Mouse (Mus musculus): ENCODE data around the gene Hist4h4. TPM values are rescaled to one million over a fixed set of nuclear protein-coding genes. Genes with fewer than 3 reads are reported as not detected.

The Hist4h4 gene
- 1 to 10 TPM in 1 of 2 experiments, under 1 TPM in 1; 0.52 to 2.4 TPM for polyA plus RNA-seq (2012; fragmentation: generic; extraction: Trizol)

DNA sequence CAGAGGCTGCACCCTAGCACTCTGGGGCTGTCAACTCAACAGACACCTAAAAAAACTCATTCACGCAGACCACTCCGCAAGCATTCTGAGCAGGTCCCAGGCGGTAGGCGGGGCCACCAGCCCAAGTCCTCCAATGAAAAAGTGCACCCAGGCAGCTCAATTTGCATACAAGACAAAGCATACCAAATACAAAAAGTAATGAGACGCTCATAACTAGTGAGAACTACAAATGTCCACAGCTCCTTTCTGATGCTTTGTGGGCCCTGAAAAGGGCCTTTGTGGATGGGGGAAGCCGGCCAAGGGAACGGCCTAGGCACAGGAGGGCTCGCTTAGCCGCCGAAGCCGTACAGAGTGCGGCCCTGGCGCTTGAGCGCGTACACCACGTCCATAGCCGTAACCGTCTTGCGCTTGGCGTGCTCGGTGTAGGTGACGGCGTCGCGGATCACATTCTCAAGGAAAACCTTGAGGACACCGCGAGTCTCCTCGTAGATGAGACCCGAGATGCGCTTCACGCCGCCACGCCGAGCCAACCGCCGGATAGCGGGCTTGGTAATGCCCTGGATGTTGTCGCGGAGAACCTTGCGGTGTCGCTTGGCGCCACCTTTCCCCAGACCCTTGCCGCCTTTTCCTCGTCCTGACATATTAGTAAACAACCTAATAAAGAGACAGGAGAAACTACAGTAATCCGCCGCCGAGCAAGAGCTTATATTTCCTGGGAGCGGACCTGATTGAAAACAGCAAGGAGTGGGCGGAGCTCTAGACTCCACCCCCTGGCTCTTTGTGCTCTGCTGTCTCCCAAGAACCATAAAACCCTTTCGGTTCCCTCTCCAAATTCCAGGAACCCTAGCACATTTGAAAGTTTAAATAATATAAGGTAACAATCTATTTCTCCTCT, at the start of gene Hist4h4:
Hist4h4 (minus strand) TSS at position 677 of the 895 bp plus-strand sequence.

DNA sequence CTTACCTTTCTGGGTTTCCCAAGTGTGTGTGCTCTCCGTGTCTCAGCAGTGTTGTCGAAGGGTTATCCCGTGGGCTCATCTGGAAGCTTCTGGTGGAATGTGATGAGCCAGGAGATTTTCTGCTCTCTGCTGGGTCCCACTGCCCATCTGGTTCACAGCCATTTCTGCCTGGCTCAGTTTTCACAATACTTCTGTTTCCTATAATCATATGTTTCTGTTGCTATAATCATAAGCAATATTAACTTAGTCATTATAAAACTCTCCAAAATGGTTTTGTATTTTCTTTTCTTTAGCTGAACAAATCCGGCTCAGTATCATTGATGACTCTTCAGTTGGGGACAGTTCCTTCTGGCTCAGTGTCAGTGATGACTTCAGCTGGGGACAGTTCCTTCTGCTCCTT, 31.1 kb upstream of the Hist4h4 start, which contains the start of gene Smco3:
Smco3 (minus strand) TSS at position 101 of the 400 bp plus-strand sequence.

DNA sequence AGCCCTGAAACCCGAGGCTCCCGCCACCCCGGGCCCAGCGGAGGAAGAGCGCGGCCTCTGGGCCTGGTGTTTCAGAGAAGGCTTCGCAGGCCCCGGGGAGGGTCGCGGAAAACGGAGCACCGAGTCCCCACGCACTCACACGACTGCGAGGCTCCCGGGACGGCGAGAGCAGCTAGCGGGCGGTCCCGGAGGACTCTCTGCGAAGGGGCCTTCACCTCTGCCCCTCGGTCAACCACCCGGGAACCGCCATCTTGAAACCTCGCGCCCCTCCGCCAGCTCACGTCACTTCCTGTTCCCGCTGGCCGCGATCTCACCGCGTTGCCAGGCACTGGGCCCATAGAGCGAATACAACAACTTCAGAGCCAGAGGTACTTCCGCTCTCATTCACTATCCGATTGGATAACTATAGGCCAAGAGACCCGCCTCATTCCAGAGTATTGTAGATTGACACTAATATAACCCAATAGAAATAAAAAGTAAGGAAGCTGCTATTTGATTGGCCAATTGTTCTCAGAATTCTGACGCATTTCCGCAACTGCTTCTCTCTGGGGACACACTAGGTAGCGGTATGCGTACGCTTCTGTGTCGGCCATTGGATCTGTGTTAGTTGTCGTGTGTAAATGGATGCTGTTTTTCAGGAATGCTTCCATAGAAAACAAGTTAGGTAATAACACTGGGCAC, 23.8 kb upstream of the Hist4h4 start, which contains the start of gene Wbp11:
Wbp11 (minus strand) TSS at position 353 of the 681 bp plus-strand sequence.

DNA sequence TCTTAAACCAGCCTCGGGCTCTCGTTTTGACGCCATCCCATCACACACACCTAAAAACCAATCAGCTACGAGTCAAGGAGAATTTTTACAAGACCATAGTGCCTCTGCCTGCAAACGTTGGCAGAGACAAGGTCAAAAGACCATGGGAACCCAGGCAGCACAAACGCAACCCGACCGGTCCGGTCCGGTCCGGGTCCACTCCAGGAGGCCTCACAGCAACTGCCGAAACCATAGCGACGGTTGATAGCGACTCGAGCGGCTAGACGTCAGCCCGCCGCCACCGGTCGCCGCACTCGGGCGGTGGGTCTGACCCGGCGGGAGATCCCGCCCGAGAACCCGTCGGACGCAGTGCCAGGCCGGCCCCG, 23.3 kb upstream of the Hist4h4 start, which contains the start of gene BC049715:
BC049715 (plus strand) TSS at position 111 of the 365 bp plus-strand sequence.

DNA sequence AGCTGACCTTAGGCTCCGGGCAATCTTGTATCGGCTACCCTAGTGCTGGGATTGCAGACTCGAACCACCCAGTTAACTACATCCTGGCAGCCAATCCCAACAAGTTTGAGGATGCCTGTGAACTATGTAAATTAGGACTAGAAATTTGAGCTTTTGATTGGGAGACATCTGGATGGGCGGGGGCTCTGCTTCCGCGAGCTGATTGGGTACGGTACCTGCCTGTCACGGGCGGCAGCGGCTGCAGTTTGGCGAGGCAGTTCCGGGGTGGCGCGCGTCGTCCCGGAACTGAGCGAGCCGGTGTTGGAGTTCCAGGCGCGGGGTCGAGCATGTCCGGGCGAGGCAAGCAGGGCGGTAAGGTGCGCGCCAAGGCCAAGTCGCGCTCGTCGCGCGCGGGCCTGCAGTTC, 3.8 kb upstream of the Hist4h4 start, which contains the start of gene H2afj:
H2afj (plus strand) TSS at position 231 of the 404 bp plus-strand sequence.

DNA sequence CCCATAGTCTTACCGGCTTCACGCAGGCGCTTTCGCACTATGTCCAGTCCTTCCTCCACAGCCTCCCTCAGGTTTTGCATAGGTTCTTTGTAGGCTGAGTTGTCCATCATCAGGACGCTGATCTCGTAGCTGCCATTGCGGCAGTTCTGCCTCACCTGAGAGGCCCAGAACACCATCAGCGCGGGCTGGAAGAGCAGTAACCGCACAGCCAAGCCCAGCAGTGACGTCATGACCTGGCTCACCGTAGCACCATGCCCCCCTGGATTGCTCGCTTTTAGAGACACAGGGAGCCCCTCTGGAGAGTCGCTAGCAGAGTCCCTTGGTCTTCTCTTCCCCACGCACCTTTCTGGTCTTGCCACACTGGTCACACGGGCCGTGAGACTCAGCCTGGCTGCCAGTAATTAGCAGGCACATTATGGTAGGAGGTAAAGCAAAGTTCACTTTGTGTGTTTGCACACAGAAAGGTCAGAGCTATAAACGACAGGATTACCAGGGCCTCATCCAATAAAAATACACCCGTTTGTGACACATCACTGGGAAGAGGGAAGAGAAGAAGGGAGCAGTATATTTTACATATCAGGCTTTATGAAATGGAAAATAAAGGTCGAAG, 22.7 kb downstream of the Hist4h4 start, which contains the start of gene Gucy2c:
Gucy2c (minus strand) TSS at position 389 of the 610 bp plus-strand sequence.

Other genes starting within 250 kb of the Hist4h4 start
- not detected for gene Plbd1, start 142.5 kb downstream of the Hist4h4 start, polyA plus RNA-seq (2012; fragmentation: generic; extraction: Trizol)
- not detected for gene Gucy2c, start 22.6 kb downstream of the Hist4h4 start, polyA plus RNA-seq (2012; fragmentation: generic; extraction: Trizol)
- gene H2afj, start 3.8 kb upstream of the Hist4h4 start, polyA plus RNA-seq (2012; fragmentation: generic; extraction: Trizol) = 100 to 1,000 TPM; 235 to 553 TPM
- under 1 TPM; 0.07 to 0.08 TPM for gene BC049715, start 23.2 kb upstream of the Hist4h4 start, polyA plus RNA-seq (2012; fragmentation: generic; extraction: Trizol)
- 10 to 100 TPM; 17.9 to 42.3 TPM for gene Wbp11, start 23.8 kb upstream of the Hist4h4 start, polyA plus RNA-seq (2012; fragmentation: generic; extraction: Trizol)
- under 1 TPM in 1 of 2 experiments, not detected in 1; 0.24 TPM for gene Smco3, start 31.0 kb upstream of the Hist4h4 start, polyA plus RNA-seq (2012; fragmentation: generic; extraction: Trizol)
- gene Art4, start 53.3 kb upstream of the Hist4h4 start, polyA plus RNA-seq (2012; fragmentation: generic; extraction: Trizol) = not detected
- gene Mgp, start 71.4 kb upstream of the Hist4h4 start, polyA plus RNA-seq (2012; fragmentation: generic; extraction: Trizol) = 100 to 1,000 TPM; 238 to 732 TPM
- under 1 TPM in 1 of 2 experiments, not detected in 1; 0.13 TPM for gene Erp27, start 117.8 kb upstream of the Hist4h4 start, polyA plus RNA-seq (2012; fragmentation: generic; extraction: Trizol)
- under 1 TPM in 1 of 2 experiments, not detected in 1; under 0.01 TPM for gene Pde6h, start 119.4 kb upstream of the Hist4h4 start, polyA plus RNA-seq (2012; fragmentation: generic; extraction: Trizol)
- gene Arhgdib, start 137.5 kb upstream of the Hist4h4 start, polyA plus RNA-seq (2012; fragmentation: generic; extraction: Trizol) = 10 to 100 TPM; 10.5 to 30.6 TPM

All from C3H10T1/2 (cell line).